Mouse (Mus musculus) liver, embryonic 16.5 days (tissue): ENCODE data around the gene Ccdc150. TPM values are rescaled to one million over a fixed set of nuclear protein-coding genes. Genes with fewer than 3 reads are reported as not detected.

ENCODE experiments used
- polyA plus RNA-seq: library from polyadenylated mRNA; unstranded; fragments of >200 nt; fragmentation: Nextera tagmentation; extraction: Ambion mirVana; gene quantifications from 2 replicates; pipeline ENCODE4 v1.2.1, GENCODE M21; 2015

Gene Ccdc150
- polyA plus RNA-seq, 1 experiment from 2014 or later: 0.09 TPM

Other genes starting within 250 kb of the Ccdc150 start
- gene Hecw2, start 55.5 kb upstream of the Ccdc150 start, polyA plus RNA-seq: 0.41 and 0.51 TPM in 2 replicates
- 6.5 and 7.0 TPM in 2 replicates for gene Gtf3c3, start 188.3 kb downstream of the Ccdc150 start, polyA plus RNA-seq